Mouse (Mus musculus): ENCODE data around the gene Rpl26.
A peak's percentile ranks its signal among the peaks of the same experiment; 100 is the strongest.
"Not testable (repeated sequence)": the region's sequence is repeated elsewhere in the genome, so short reads cannot be mapped to it uniquely, and the experiment has no call there.

Rpl26 gene

DNA sequence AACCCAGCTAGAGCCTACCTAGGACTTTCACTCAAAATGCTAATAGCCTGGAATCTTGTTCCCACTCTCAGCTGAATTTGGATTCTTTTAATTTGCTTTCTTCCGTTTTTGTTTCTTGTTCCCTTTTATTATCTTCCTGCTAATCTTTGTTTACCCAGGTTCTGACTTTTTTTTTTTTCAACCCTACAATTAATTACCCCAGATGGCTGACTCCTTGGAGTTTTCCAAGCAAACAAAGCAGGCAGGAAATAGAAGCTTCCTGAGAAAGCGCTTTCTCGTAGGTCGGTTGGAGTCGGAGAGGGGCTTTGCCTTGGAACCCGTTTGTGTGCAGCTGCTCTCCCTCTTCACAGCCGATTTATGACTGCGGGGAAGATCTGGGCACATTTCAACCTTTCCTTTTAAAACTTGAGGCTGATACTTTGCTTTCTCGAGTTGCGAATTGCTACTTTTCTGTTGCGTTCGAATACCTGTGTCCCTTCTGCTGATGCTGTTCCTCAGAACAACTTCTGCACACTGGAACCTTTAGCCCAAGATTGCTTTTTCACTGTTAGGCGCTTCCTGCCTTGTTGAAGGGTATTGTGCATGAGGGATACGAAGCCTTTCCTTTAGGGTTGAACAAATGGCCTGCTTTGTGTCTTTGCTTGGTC is 10.3 kb downstream of the Rpl26 start:
- no peak for DNase-seq (ENCODE audit: low read depth, low spot score)

DNA sequence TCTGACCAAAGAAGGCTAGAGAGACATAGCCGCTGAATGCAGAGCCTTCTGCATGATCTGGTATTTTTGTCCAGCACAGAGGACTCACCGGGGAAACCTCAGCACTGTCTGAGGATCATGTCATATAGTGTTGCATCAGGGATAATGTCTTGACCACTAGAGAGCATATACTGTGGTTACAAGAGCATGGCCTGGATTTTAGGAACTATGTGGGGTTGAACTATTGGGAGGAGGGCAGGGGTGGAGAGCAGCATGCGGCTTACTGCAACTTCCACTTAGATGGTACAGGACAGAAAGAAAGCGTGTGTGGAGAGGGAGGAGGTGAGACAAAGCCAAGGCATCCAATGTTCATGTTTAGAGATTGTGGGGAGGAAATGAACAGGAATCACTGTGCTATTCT is 13.2 kb downstream of the Rpl26 start:
- DNase-seq (ENCODE audit: low read depth, low spot score): no peak

DNA sequence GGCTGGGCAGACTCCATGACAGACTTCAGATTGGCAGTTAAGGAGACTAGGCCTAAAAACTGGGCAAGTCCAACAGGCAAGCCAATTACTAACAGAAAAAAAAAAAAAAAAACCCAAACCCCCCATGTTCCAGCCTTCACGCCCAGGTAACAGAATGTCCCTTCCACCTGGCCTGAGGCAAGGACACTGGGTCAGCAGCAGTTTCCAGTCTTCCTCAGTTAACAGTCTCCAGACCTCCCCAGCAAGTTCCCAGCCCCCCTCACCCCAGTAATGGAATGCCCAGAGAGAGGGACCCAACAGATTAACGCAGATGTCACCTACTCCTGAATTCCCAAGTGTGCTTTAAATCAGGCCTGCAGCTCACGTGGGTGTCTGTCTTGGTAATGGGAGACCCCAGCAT is 21.8 kb downstream of the Rpl26 start:
- DNase-seq (ENCODE audit: low read depth, low spot score): no peak

GRCm38 (mm10) chr11:68924749-68925148 is 23.4 kb downstream of the Rpl26 start:
- no peak for DNase-seq (ENCODE audit: low read depth, low spot score)

DNA sequence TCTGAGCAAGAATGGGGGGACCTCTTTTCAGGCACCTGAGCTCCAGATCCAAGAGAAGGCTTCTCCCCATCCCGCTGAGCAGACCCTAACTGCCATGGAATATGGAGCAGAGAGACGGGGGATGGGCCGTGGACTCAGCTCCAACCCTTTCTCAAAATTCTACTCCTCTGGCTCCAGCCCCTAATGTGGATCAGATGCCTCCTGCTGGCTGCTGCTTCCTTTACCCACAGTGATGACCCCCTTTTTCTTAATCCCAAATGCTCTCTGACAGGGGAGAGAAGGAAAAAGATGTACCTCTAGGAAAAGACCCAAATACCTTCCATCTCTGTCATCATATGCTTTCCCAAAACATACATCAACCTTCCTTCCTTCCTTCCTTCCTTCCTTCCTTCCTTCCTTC is 25.6 kb downstream of the Rpl26 start, which contains the start of gene Odf4:
Gene Odf4 (minus strand): TSS at position 101 of the 400 bp plus-strand sequence.
- DNase-seq (ENCODE audit: low read depth, low spot score): no peak

- no peak for DNase-seq (ENCODE audit: low read depth, low spot score)
Observed at GRCm38 (mm10) chr11:68929947-68930346, 28.6 kb downstream of the Rpl26 start.

- DNase-seq (ENCODE audit: low read depth, low spot score): no peak
Observed at GRCm38 (mm10) chr11:68933885-68934507, 32.6 kb downstream of the Rpl26 start.

GRCm38 (mm10) chr11:68936951-68937350 is 35.6 kb downstream of the Rpl26 start:
- DNase-seq (ENCODE audit: low read depth, low spot score): not testable (repeated sequence)

DNA sequence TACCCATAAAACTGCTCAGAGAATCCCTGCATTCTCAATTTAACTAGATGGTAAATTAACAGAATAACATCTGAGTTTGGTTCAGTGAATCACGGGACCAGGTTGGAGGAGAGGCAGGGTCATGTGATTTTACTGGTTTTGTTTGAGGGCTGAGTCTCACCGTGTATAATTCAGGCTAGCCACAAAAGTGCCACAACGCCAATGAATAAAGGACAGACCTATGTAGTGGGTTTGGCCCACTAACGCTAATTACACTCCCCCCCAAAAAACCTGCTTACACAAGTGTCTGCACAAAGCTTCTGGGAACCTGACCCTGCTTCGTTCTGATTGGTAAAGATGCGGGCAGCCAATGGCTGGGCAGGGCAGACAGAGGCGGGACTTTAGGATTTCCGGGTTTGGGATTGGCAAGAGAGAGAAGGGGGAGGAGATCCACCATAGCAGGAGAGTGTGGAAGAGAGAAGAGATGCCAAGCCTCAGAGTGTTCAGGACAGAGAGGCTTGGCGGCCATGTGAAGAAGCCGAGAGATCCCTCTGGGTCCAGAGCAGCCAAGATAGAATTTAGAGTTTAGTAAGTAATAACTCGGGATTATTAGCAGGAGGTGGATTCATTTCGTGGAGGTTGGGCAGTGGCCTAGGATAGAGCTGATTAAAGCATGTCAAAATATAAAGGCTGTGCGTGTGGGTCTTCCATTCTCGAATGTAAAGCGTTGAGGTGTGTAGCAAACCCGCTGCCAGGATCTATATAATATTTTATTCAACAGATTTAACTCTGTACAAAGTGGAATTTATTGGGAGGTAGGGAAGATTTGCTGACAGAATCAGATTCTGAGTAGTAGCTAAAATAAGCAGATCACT is 38.3 kb downstream of the Rpl26 start:
- peak; percentile 96 for DNase-seq (ENCODE audit: low read depth, low spot score)

DNA sequence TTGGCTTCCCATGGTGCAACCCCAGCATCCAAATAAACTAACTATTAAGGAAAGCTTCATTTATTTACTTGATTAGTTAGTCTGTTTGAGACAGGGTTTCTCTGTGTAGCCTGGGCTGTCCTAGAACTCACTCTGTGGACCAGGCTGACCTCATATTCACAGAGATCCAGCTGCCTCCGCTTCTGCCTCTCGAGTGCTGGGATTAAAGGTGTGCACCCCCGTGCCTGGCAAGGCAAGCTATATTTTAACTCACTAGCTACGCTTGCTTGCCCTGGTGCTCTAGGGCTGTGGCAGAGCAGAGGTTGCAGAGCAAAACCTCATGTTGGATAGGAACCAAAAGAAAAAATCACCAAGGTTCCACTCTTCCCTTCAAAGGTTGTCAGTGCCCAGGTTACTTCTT is 39.1 kb downstream of the Rpl26 start:
- no peak for DNase-seq (ENCODE audit: low read depth, low spot score)

DNA sequence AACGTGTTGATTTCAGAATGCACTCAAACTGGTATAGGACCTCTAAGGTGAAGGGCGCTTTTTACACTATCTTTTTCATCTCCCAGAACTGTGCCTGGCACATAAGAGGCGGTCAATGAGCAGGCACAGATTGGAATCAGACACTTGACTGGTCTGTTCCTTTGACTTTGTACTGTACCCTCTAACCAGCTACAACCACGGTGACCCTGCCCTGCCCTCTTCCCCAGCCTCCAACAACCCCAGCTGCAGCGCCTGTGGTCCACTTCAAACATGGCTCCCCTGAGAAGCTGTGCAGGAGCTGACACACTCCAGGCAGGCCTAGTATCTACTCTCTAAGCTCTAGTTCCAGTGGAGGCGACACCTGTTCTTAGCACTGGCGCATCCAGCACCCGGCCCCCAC is 41.3 kb downstream of the Rpl26 start:
- no peak for DNase-seq (ENCODE audit: low read depth, low spot score)

DNA sequence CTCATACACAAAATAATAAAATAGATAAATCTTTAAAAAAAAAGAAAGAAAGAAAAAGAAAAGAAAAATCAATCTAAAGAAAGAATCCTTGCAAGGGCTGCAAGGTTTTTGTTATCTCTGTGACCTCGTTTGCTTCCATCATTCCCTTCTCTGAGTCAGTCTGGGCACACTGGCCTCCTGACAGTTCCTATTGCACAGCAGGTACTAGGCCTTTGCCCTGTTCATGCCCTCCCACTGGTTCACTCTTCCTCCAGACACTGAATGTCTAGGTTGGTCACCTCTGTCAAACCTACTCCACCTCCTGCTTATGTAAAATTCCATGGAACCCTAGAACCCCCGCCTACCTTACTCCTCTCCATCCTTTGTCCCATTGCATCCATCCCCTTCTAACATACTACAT is 43.9 kb downstream of the Rpl26 start:
- DNase-seq (ENCODE audit: low read depth, low spot score): no peak

DNA sequence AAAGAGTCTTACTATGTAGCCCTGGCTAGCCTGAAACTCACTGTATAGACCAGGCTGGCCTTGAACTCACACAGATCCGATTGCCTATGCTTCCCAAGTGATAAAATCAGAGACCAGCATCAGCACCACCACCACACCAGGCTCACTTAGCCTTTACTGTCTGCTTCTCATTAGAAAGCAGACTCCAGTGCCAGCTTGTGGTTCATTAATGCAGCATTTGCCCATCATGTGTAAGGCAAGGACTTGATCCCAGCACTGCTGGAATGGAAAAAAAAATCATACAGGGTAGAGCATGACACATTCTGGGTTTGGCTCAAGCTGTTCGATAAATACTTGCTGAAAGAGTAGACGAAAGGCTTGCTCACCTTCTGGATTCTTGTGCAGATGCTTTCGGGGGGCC is 44.6 kb downstream of the Rpl26 start:
- DNase-seq (ENCODE audit: low read depth, low spot score): peak; percentile 61

DNA sequence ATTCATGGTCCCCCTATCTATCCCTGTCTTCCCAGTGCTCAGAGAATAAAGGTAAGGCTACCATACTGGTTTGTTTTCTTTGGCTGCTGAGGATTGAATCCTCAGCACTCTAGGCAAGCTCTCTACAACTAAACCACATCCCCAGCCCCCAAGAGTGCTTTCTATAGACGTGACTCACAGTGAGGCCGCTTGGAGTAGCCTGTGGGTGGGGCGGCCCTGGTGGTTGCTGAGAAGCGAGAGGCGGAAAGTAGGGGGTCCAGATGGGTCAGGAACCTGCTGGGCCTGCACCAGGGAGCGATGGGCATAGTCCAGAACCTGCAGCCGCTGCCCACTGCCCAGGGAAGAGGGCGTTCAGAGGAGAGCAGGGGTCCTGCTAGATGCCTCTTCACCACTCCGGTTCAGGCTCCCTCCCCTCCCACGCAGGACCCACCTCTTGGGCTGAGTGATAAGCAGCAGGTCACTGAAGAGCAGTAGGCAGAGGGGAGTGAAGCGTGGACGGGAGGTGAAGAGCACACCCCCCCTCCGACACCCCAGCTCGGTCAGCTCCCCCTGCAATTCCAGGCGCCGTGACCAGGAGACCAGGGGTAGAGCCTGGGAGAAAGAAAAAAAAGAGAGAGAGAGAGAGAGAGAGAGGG is 45.5 kb downstream of the Rpl26 start:
- peak; percentile 92 for DNase-seq (ENCODE audit: low read depth, low spot score)

DNA sequence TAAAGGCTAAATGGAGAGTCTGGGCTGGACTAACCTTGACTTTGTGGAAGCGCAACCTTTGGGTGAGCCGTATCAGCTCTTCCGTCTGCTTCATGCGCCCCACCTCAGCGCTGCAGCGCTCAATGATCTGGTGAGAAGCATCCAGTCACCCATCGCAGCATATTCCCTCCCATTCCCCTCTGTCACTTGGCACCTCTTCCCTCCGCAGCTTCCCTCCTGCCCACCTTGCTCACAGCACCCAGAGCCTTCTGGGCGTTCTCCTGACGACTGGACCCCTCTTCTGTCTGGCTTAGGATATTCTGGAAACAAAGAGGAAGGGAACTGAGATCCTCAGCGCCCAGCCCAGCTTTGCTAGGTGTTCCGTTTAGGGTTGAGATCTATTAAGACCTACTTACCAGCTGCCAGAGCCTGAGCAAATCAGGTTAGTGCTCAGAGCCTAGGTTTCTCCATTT is 46.2 kb downstream of the Rpl26 start:
- DNase-seq (ENCODE audit: low read depth, low spot score): peak; percentile 24

DNA sequence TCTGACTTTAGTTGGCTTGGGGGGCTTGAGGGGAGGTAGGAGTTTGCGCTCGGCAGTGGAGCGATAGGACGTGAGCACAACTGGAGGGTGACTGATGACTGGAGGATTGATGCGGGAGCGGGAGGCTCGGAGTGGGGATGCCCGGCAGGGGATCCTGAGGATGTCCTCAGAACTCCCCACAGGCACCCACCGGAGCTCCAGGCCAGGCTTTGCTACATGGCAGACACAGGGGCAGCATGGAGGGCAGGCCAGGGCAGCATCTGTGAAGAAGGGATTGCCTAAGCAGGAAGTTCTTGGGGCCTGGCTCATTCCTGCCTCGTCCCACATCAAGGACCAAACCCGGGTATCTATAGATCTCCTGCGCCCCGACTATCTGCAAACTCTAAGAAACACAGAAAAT is 52.5 kb downstream of the Rpl26 start:
- no peak for DNase-seq (ENCODE audit: low read depth, low spot score)

GRCm38 (mm10) chr11:68954408-68954807 is 53.0 kb downstream of the Rpl26 start:
- no peak for DNase-seq (ENCODE audit: low read depth, low spot score)

GRCm38 (mm10) chr11:68955473-68955872 is 54.1 kb downstream of the Rpl26 start:
- DNase-seq (ENCODE audit: low read depth, low spot score): no peak

- no peak for DNase-seq (ENCODE audit: low read depth, low spot score)
Observed at GRCm38 (mm10) chr11:68956107-68956506, 54.7 kb downstream of the Rpl26 start.
